Mouse (Mus musculus): ENCODE measurements around the gene Rimbp3.
"Not testable (repeated sequence)": the region's sequence is repeated elsewhere in the genome, so short reads cannot be mapped to it uniquely, and the experiment has no call there.

Rimbp3 gene

GRCm38 (mm10) chr16:17216934-17217633, 8.7 kb downstream of the Rimbp3 start:
- DNase-seq (ENCODE audit: extremely low spot score, low spot score): no peak

GRCm38 (mm10) chr16:17220127-17220733, 11.8 kb downstream of the Rimbp3 start:
- no peak for DNase-seq (ENCODE audit: extremely low spot score, low spot score)

- DNase-seq (ENCODE audit: extremely low spot score, low spot score): peak; percentile 98
These were observed 13.8 kb downstream of the Rimbp3 start for GRCm38 (mm10) chr16:17222197-17222596.

- no peak for DNase-seq (ENCODE audit: extremely low spot score, low spot score)
These were observed 17.2 kb downstream of the Rimbp3 start for GRCm38 (mm10) chr16:17225584-17225983.

- DNase-seq (ENCODE audit: extremely low spot score, low spot score): no peak
These were observed 18.1 kb downstream of the Rimbp3 start for GRCm38 (mm10) chr16:17226496-17226895.

- DNase-seq (ENCODE audit: extremely low spot score, low spot score): not testable (repeated sequence)
These were observed 23.1 kb downstream of the Rimbp3 start for GRCm38 (mm10) chr16:17231523-17231922.

GRCm38 (mm10) chr16:17232794-17233701, 24.6 kb downstream of the Rimbp3 start, which contains the start of gene Hic2:
Hic2 (plus strand) TSS chr16:17233572.
- DNase-seq (ENCODE audit: extremely low spot score, low spot score): peak; percentile 97

GRCm38 (mm10) chr16:17233702-17234498, 25.5 kb downstream of the Rimbp3 start:
- peak; percentile 83 for DNase-seq (ENCODE audit: extremely low spot score, low spot score)

GRCm38 (mm10) chr16:17234499-17234895, 26.1 kb downstream of the Rimbp3 start:
- DNase-seq (ENCODE audit: extremely low spot score, low spot score): peak; percentile 57

GRCm38 (mm10) chr16:17234916-17235665, 26.7 kb downstream of the Rimbp3 start:
- DNase-seq (ENCODE audit: extremely low spot score, low spot score): no peak

- no peak for DNase-seq (ENCODE audit: extremely low spot score, low spot score)
These were observed 29.2 kb downstream of the Rimbp3 start for GRCm38 (mm10) chr16:17237634-17238033.

- DNase-seq (ENCODE audit: extremely low spot score, low spot score): no peak
These were observed 31.0 kb downstream of the Rimbp3 start for GRCm38 (mm10) chr16:17239409-17239808.

GRCm38 (mm10) chr16:17243731-17244130, 35.3 kb downstream of the Rimbp3 start:
- DNase-seq (ENCODE audit: extremely low spot score, low spot score): no peak

GRCm38 (mm10) chr16:17244996-17245395, 36.6 kb downstream of the Rimbp3 start:
- DNase-seq (ENCODE audit: extremely low spot score, low spot score): no peak

GRCm38 (mm10) chr16:17247727-17248126, 39.3 kb downstream of the Rimbp3 start:
- no peak for DNase-seq (ENCODE audit: extremely low spot score, low spot score)

GRCm38 (mm10) chr16:17249135-17249534, 40.7 kb downstream of the Rimbp3 start:
- DNase-seq (ENCODE audit: extremely low spot score, low spot score): no peak

- no peak for DNase-seq (ENCODE audit: extremely low spot score, low spot score)
These were observed 43.1 kb downstream of the Rimbp3 start for GRCm38 (mm10) chr16:17251539-17251938.

GRCm38 (mm10) chr16:17252086-17252726, 43.8 kb downstream of the Rimbp3 start:
- no peak for DNase-seq (ENCODE audit: extremely low spot score, low spot score)

GRCm38 (mm10) chr16:17252841-17253240, 44.4 kb downstream of the Rimbp3 start:
- DNase-seq (ENCODE audit: extremely low spot score, low spot score): no peak
